Comparison of ENCODE assay signal across 24 mouse cellular contexts in the genomic region with DNA sequence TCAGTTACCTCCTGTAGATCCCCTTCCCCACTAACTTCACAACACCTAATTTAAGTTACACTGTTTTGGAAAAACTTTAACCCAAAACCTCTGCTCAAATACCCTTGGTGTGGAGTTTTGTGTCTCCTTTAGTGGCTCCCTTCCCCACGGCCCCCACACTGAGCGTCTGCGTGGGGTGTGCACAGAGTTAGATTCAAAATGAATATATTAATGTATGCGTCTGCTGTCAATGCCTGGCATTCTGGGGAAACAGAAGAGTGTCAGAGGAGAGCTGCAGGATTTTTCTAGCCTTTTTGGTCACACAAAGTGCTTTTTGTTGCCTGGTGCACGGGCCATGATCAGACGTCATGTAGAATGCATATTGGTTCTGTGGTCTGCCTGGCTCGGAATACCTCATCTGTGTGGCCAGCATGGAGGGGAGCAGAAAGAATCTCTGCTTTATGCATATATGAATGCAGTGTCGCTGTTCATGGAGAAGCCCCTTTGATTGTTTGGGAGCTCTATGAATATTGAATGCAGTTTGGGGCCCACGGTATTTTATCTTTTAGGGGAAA. TPM values are rescaled to one million over a fixed set of nuclear protein-coding genes. Genes with fewer than 3 reads are reported as not detected.
DNase-seq lines count a peak whose midpoint lies in the region; ATAC-seq lines count a peak whose summit lies in the region.
"Had no signal": no experiment of that assay in that cellular context is flagged by ENCODE, and none has a peak within 500 bp of the region (broad histone marks: within the 10 kb centered on the region; RNA-seq: fewer than 3 reads in every experiment).

No protein-coding gene starts in this region.

- ATAC-seq in forebrain, embryonic 12.5 days (ENCODE audit: low FRiP score): no peak
- no peak for ATAC-seq in forebrain, embryonic 13.5 days
- ATAC-seq: CD4-positive, CD25-positive, alpha-beta regulatory T cell, adult 4 months; inflammation-experienced regulatory T-cells, adult 6 months; Patski had no signal

- no peaks in the 10 kb centered on the region for H3K36me3 ChIP-seq in forebrain, embryonic 12.5 days (replicated peaks)
- H3K36me3 ChIP-seq in forebrain, embryonic 13.5 days (ENCODE audit: poor library complexity, severe bottlenecking): no peaks in the 10 kb centered on the region
- H3K36me3 ChIP-seq: forebrain, embryonic 10.5 days; heart, embryonic 12.5 days had no signal

- no peak overlapping the region for H3K4me3 ChIP-seq in forebrain, embryonic 12.5 days (replicated peaks)
- H3K4me3 ChIP-seq in forebrain, embryonic 13.5 days: no peak overlapping the region
- H3K4me3 ChIP-seq: forebrain, embryonic 10.5 days; gastrocnemius, adult 2 months; heart, embryonic 12.5 days had no signal

- intact Hi-C loops in left cerebral cortex, postnatal 4 days (cut with DNase I): no loop called here

- peak; percentile 30 for DNase-seq in left cerebral cortex, adult 11 months (ENCODE audit: low spot score)
- no peak for DNase-seq in left cerebral cortex, postnatal 4 days
- DNase-seq in right cerebral cortex, adult 18-20 months: peak; percentile 15
- DNase-seq in right cerebral cortex, postnatal 36 days (ENCODE audit: low spot score in 2 of 2): no peak
- DNase-seq in embryo, embryonic 10.5 days (ENCODE audit: low spot score): no peak
- DNase-seq: adrenal gland, adult 8-10 months; cerebellum, postnatal 10 days; embryo, embryonic 11 days; gastrocnemius, adult 2 months; heart, postnatal 14 days; kidney, adult 2 months; kidney, postnatal 10 days; lung, adult 18-20 months; retina, postnatal 1 day had no signal

- no peak overlapping the region for H3K4me2 ChIP-seq in forebrain, embryonic 12.5 days
- no peak overlapping the region; the same call in 1 of the 2 replicates for H3K4me2 ChIP-seq in forebrain, embryonic 13.5 days
- H3K4me2 ChIP-seq: heart, embryonic 12.5 days; liver, embryonic 11.5 days had no signal

- peaks cover 20% of the 10 kb centered on the region for H3K4me1 ChIP-seq in forebrain, embryonic 12.5 days
- H3K4me1 ChIP-seq in forebrain, embryonic 13.5 days: peaks cover 6% of the 10 kb centered on the region; the same call in 1 of the 2 replicates

- 0 out of 2 replicates have a peak overlapping the region, but pooled peaks have one; percentile 36 for H3K27ac ChIP-seq in forebrain, embryonic 12.5 days
- no peak overlapping the region for H3K27ac ChIP-seq in forebrain, embryonic 13.5 days
- H3K27ac ChIP-seq: forebrain, embryonic 10.5 days; gastrocnemius, adult 2 months had no signal

- no peak overlapping the region for H3K9ac ChIP-seq in forebrain, embryonic 12.5 days
- H3K9ac ChIP-seq in forebrain, embryonic 13.5 days: no peak overlapping the region
- H3K9ac ChIP-seq: heart, embryonic 12.5 days had no signal

- no peaks in the 10 kb centered on the region for H3K9me3 ChIP-seq in forebrain, embryonic 12.5 days
- H3K9me3 ChIP-seq in forebrain, embryonic 13.5 days (replicated peaks): no peaks in the 10 kb centered on the region
- H3K9me3 ChIP-seq: forebrain, embryonic 10.5 days; heart, embryonic 12.5 days had no signal

- no peaks in the 10 kb centered on the region for H3K27me3 ChIP-seq in forebrain, embryonic 12.5 days
- no peaks in the 10 kb centered on the region for H3K27me3 ChIP-seq in forebrain, embryonic 13.5 days
- H3K27me3 ChIP-seq: Patski had no signal

- WGBS in forebrain, embryonic 12.5 days: 47% methylated on average over 9 of the region's 9 CpGs
- 52% methylated on average over 9 of the region's 9 CpGs for WGBS in forebrain, embryonic 13.5 days

RNA-seq across cellular contexts. Expression of a gene that starts 47.8 kb away (rescaled TPM):
- polyA plus RNA-seq in forebrain, embryonic 12.5 days (2016; fragmentation: Nextera tagmentation; extraction: Ambion mirVana): 20.7 and 21.1 TPM in 2 replicates
- polyA plus RNA-seq in forebrain, embryonic 13.5 days (2015; fragmentation: Nextera tagmentation; extraction: Ambion mirVana): 26.4 and 27.5 TPM in 2 replicates
- total RNA-seq in left cerebral cortex, postnatal 4 days (2021): 10 to 100 TPM; 64.2 to 67.2 TPM
- total RNA-seq: granulocyte monocyte progenitor cell, adult 5-6 weeks; megakaryocyte-erythroid progenitor cell, adult 5-6 weeks had no signal

Comparison
In these comparisons a context has a peak if more than half of its experiments do, and no peak if none do; other contexts are left out.
1. DNase-seq: peak in left cerebral cortex, adult 11 months (single experiment) and right cerebral cortex, adult 18-20 months (single experiment); none in left cerebral cortex, postnatal 4 days (single experiment), right cerebral cortex, postnatal 36 days (0 of 2) and embryo, embryonic 10.5 days (single experiment).